Mouse (Mus musculus): ENCODE results near the gene Agtr1a. TPM values are rescaled to one million over a fixed set of nuclear protein-coding genes. Genes with fewer than 3 reads are reported as not detected.

Gene Agtr1a
- polyA plus RNA-seq (2012; rRNA removed): 1.4 and 2.9 TPM in 2 replicates

GRCm38 (mm10) chr13:30336148-30336801, at the start of gene Agtr1a:
Gene Agtr1a (plus strand): TSS chr13:30336441.
- H3K27ac ChIP-seq (ENCODE audit: control insufficient read depth, insufficient read depth, low read length): no peak within 1 kb of the TSS
- H3K4me1 ChIP-seq (replicated peaks; ENCODE audit: control insufficient read depth, insufficient read depth, low read length): no peaks in the 10 kb centered on the region
- TF ChIP-seq CTCF (IDR thresholded peaks at IDR 0.05; ENCODE audit: borderline replicate concordance, control insufficient read depth, extremely low read depth, insufficient read depth, low read length, poor library complexity) (no peak), POLR2A (IDR thresholded peaks at IDR 0.05; ENCODE audit: control insufficient read depth, extremely low read depth, insufficient read depth, low read length, poor library complexity) (no peak)
- peaks cover 7% of the 10 kb centered on the region for H3K27me3 ChIP-seq (ENCODE audit: control insufficient read depth, insufficient read depth, low read length)
- H3K36me3 ChIP-seq (ENCODE audit: control insufficient read depth, insufficient read depth, low read length): no peaks in the 10 kb centered on the region
- 9% methylated on average over 33 of the region's 33 CpGs for WGBS
- no peak for DNase-seq
- H3K4me3 ChIP-seq (ENCODE audit: control insufficient read depth, insufficient read depth, low read length): no peak within 1 kb of the TSS

- WGBS: 90% methylated on average over 4 of the region's 4 CpGs
- DNase-seq: no peak
- no peak overlapping the region for H3K27ac ChIP-seq (ENCODE audit: control insufficient read depth, insufficient read depth, low read length)
- no peaks in the 10 kb centered on the region for H3K36me3 ChIP-seq (ENCODE audit: control insufficient read depth, insufficient read depth, low read length)
- no peak overlapping the region for H3K4me3 ChIP-seq (ENCODE audit: control insufficient read depth, insufficient read depth, low read length)
- no peaks in the 10 kb centered on the region for H3K27me3 ChIP-seq (ENCODE audit: control insufficient read depth, insufficient read depth, low read length)
- TF ChIP-seq CTCF (IDR thresholded peaks at IDR 0.05; ENCODE audit: borderline replicate concordance, control insufficient read depth, extremely low read depth, insufficient read depth, low read length, poor library complexity): no peak
- no peak for TF ChIP-seq POLR2A (IDR thresholded peaks at IDR 0.05; ENCODE audit: control insufficient read depth, extremely low read depth, insufficient read depth, low read length, poor library complexity)
- H3K4me1 ChIP-seq (replicated peaks; ENCODE audit: control insufficient read depth, insufficient read depth, low read length): no peaks in the 10 kb centered on the region
Observed at GRCm38 (mm10) chr13:30310221-30310620, 26.0 kb upstream of the Agtr1a start.

DNA sequence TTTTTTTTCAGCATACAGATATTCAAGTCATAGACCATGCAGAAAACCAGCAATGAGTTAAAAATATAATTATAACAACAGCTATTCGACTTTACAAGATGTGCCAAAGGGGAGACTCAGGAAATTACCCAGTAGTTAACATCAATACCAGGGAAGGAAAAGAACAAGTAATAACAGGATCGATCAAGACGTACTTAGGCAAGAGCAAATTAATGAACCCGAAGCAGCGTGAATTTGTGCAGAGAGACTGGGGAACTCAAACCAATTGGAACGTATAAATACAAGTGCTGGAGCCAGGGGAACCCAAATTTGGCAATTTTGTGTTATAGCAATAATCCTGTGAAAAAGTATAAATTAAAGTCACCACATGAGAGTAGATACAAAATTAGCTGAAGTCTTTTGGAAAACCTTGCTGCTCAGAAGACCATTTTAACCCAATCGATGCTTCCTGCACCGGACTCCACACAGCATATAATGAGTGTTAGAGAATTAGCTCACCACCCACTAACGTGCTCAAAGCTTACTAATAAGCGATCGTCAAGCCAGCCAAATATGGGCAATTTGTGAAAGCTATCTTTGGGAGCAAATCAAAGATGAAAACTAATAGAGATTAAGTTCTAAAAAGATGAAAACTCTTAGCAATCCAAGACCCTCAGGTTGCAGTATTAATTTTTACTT, 11.4 kb upstream of the Agtr1a start:
- 91% methylated on average over 11 of the region's 11 CpGs for WGBS
- TF ChIP-seq POLR2A (IDR thresholded peaks at IDR 0.05; ENCODE audit: control insufficient read depth, extremely low read depth, insufficient read depth, low read length, poor library complexity): no peak
- no peak for TF ChIP-seq CTCF (IDR thresholded peaks at IDR 0.05; ENCODE audit: borderline replicate concordance, control insufficient read depth, extremely low read depth, insufficient read depth, low read length, poor library complexity)

GRCm38 (mm10) chr13:30331061-30331460, 5.2 kb upstream of the Agtr1a start:
- 89% methylated on average over 5 of the region's 5 CpGs for WGBS

More for the DNA sequence above, 11.4 kb upstream of the Agtr1a start:
- Histone ChIP-seq H3K4me1 (replicated peaks; ENCODE audit: control insufficient read depth, insufficient read depth, low read length) (no peaks in the 10 kb centered on the region), H3K4me3 (ENCODE audit: control insufficient read depth, insufficient read depth, low read length) (no peak overlapping the region), H3K27ac (ENCODE audit: control insufficient read depth, insufficient read depth, low read length) (no peak overlapping the region), H3K36me3 (ENCODE audit: control insufficient read depth, insufficient read depth, low read length) (no peaks in the 10 kb centered on the region), H3K27me3 (ENCODE audit: control insufficient read depth, insufficient read depth, low read length) (no peaks in the 10 kb centered on the region)
- no peak for DNase-seq

DNA sequence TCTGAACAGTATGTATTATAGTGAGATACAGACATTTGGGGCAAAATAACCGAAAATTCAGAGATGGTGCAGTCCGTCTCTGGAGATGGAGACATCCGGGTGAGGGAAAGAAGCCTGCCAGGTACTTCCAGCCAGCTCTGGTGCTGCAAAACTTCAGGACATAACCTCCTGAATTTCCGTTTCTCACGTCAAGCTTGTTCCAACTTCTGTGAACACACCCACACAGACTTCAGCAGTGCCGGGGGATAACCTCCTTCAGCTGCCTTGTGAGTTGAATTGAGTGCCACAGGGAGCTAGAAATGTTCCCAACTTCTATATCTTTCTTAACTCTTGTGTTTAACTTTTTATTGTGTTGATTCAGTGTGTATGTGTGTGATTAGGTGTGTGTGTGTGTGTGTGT, 4.4 kb upstream of the Agtr1a start:
- no peak overlapping the region for H3K4me3 ChIP-seq (ENCODE audit: control insufficient read depth, insufficient read depth, low read length)
- WGBS: 88% methylated on average over 6 of the region's 6 CpGs

More at GRCm38 (mm10) chr13:30331061-30331460, 5.2 kb upstream of the Agtr1a start:
- Histone ChIP-seq H3K36me3 (ENCODE audit: control insufficient read depth, insufficient read depth, low read length) (no peaks in the 10 kb centered on the region), H3K27me3 (ENCODE audit: control insufficient read depth, insufficient read depth, low read length) (0 out of 2 replicates have a peak, but pooled peaks cover under 1% of the 10 kb centered on the region), H3K4me1 (replicated peaks; ENCODE audit: control insufficient read depth, insufficient read depth, low read length) (no peaks in the 10 kb centered on the region), H3K27ac (ENCODE audit: control insufficient read depth, insufficient read depth, low read length) (no peak overlapping the region), H3K4me3 (ENCODE audit: control insufficient read depth, insufficient read depth, low read length) (no peak overlapping the region)
- TF ChIP-seq CTCF (IDR thresholded peaks at IDR 0.05; ENCODE audit: borderline replicate concordance, control insufficient read depth, extremely low read depth, insufficient read depth, low read length, poor library complexity): no peak
- DNase-seq: no peak

DNA sequence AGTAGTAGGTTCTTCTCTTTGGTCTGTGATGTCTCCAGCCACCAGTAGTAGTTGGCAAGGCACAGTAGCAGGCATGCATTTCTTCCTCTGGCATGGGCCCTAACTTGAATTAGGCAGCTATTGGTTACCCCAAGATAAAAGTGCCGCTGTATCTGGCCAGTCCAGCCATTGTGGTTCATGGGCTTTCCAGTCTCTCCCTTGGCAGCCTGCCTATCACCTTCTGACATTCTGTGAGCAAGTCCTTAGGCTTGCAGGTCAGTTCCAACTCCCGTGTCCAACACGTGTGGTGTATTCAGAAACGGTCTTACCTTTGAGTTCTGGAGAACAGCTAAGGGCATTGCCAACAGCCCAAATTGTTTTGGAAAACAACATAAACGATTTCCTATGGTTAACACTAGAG, 3.7 kb upstream of the Agtr1a start:
- Histone ChIP-seq H3K27me3 (ENCODE audit: control insufficient read depth, insufficient read depth, low read length) (peaks cover 7% of the 10 kb centered on the region), H3K27ac (ENCODE audit: control insufficient read depth, insufficient read depth, low read length) (no peak overlapping the region), H3K36me3 (ENCODE audit: control insufficient read depth, insufficient read depth, low read length) (no peaks in the 10 kb centered on the region), H3K4me3 (ENCODE audit: control insufficient read depth, insufficient read depth, low read length) (no peak overlapping the region), H3K4me1 (replicated peaks; ENCODE audit: control insufficient read depth, insufficient read depth, low read length) (no peaks in the 10 kb centered on the region)
- no peak for TF ChIP-seq CTCF (IDR thresholded peaks at IDR 0.05; ENCODE audit: borderline replicate concordance, control insufficient read depth, extremely low read depth, insufficient read depth, low read length, poor library complexity)
- TF ChIP-seq POLR2A (IDR thresholded peaks at IDR 0.05; ENCODE audit: control insufficient read depth, extremely low read depth, insufficient read depth, low read length, poor library complexity): no peak
- 86% methylated on average over 5 of the region's 5 CpGs for WGBS
- DNase-seq: no peak

More for the DNA sequence above, 4.4 kb upstream of the Agtr1a start:
- Histone ChIP-seq H3K36me3 (ENCODE audit: control insufficient read depth, insufficient read depth, low read length) (no peaks in the 10 kb centered on the region), H3K27ac (ENCODE audit: control insufficient read depth, insufficient read depth, low read length) (no peak overlapping the region), H3K4me1 (replicated peaks; ENCODE audit: control insufficient read depth, insufficient read depth, low read length) (no peaks in the 10 kb centered on the region), H3K27me3 (ENCODE audit: control insufficient read depth, insufficient read depth, low read length) (peaks cover 7% of the 10 kb centered on the region)
- DNase-seq: no peak
- TF ChIP-seq CTCF (IDR thresholded peaks at IDR 0.05; ENCODE audit: borderline replicate concordance, control insufficient read depth, extremely low read depth, insufficient read depth, low read length, poor library complexity): no peak
- no peak for TF ChIP-seq POLR2A (IDR thresholded peaks at IDR 0.05; ENCODE audit: control insufficient read depth, extremely low read depth, insufficient read depth, low read length, poor library complexity)
